Mouse (Mus musculus): ENCODE measurements at regions not wholly inside any gene's neighbourhood (a gene's known extent, or its start where the extent isn't known, plus 50 kb on each side); places are given as distances from the start of the nearest gene placed in this dataset.
"Not testable (repeated sequence)": the region's sequence is repeated elsewhere in the genome, so short reads cannot be mapped to it uniquely, and the experiment has no call there.

- DNase-seq = peak in 1 of 2 experiments; percentile 7
These were observed 80.0 kb downstream of the Nfkbiz start for GRCm38 (mm10) chr16:55758707-55759067.

GRCm38 (mm10) chr16:55757952-55758706 is 80.6 kb downstream of the Nfkbiz start:
- peak in 1 of 2 experiments; percentile 24 for DNase-seq

- DNase-seq = not testable (repeated sequence)
These were observed 81.3 kb downstream of the Nfkbiz start for GRCm38 (mm10) chr16:55757422-55757815.

GRCm38 (mm10) chr16:55756764-55757421 is 81.8 kb downstream of the Nfkbiz start:
- no peak for DNase-seq

GRCm38 (mm10) chr16:55755309-55755832 is 83.3 kb downstream of the Nfkbiz start:
- DNase-seq = no peak

- DNase-seq = peak; percentile 20 to 27
These were observed 84.5 kb downstream of the Nfkbiz start for GRCm38 (mm10) chr16:55754092-55754763.

GRCm38 (mm10) chr16:55753380-55753779 is 85.3 kb downstream of the Nfkbiz start:
- no peak for DNase-seq

GRCm38 (mm10) chr16:55747250-55747649 is 91.4 kb downstream of the Nfkbiz start:
- no peak for DNase-seq

- DNase-seq = no peak
These were observed 92.5 kb downstream of the Nfkbiz start for GRCm38 (mm10) chr16:55746159-55746558.

GRCm38 (mm10) chr16:55745094-55745493 is 93.6 kb downstream of the Nfkbiz start:
- no peak for DNase-seq

GRCm38 (mm10) chr16:55741099-55741863 is 97.4 kb downstream of the Nfkbiz start:
- DNase-seq = no peak

GRCm38 (mm10) chr16:55738741-55739140 is 100.0 kb downstream of the Nfkbiz start:
- DNase-seq = peak; percentile 20 to 24

- no peak for DNase-seq
These were observed 103.2 kb downstream of the Nfkbiz start for GRCm38 (mm10) chr16:55735476-55735968.

- DNase-seq = no peak
These were observed 104.4 kb downstream of the Nfkbiz start for GRCm38 (mm10) chr16:55734301-55734700.

- DNase-seq = no peak
These were observed 104.9 kb downstream of the Nfkbiz start for GRCm38 (mm10) chr16:55733751-55734150.

- DNase-seq = no peak
These were observed 107.7 kb downstream of the Nfkbiz start for GRCm38 (mm10) chr16:55731003-55731402.

- DNase-seq = no peak
These were observed 112.2 kb downstream of the Nfkbiz start for GRCm38 (mm10) chr16:55726538-55726937.

GRCm38 (mm10) chr16:55720430-55720829 is 118.3 kb downstream of the Nfkbiz start:
- no peak for DNase-seq

GRCm38 (mm10) chr16:55710017-55710416 is 128.7 kb downstream of the Nfkbiz start:
- DNase-seq = no peak

GRCm38 (mm10) chr16:55706502-55706901 is 132.2 kb downstream of the Nfkbiz start:
- no peak for DNase-seq

- no peak for DNase-seq
These were observed 140.2 kb downstream of the Nfkbiz start for GRCm38 (mm10) chr16:55698489-55698892.

- no peak for DNase-seq
These were observed 147.6 kb downstream of the Nfkbiz start for GRCm38 (mm10) chr16:55691069-55691468.

- no peak for DNase-seq
These were observed 174.8 kb downstream of the Nfkbiz start for GRCm38 (mm10) chr16:55663946-55664345.

All from kidney, postnatal 36 days (tissue).